Mouse (Mus musculus) liver, adult 2 months (tissue): ENCODE measurements around the gene Klrb1c. TPM values are rescaled to one million over a fixed set of nuclear protein-coding genes. Genes with fewer than 3 reads are reported as not detected.
"Not testable (repeated sequence)": the region's sequence is repeated elsewhere in the genome, so short reads cannot be mapped to it uniquely, and the experiment has no call there.

ENCODE experiments used
- DNase-seq: peaks from one replicate; pipeline ENCODE4 v3.0.0-alpha.2; 2011; ENCODE audit warnings: low read depth, low spot score; ENCODE audit errors: extremely low read depth
- H3K27ac ChIP-seq: fragments of 200-500 bp; replicated peaks from 2 replicates; pipeline ENCODE4 v1.5.1; 2012; ENCODE audit warnings: low read depth, mild to moderate bottlenecking, control low read depth, inconsistent platforms, low read length; ENCODE audit not compliant: insufficient read depth
- H3K27me3 ChIP-seq: fragments of 200-500 bp; 2 replicates; pipeline ENCODE4 v1.6.1; 2012; ENCODE audit warnings: mild to moderate bottlenecking, moderate library complexity, low read length, inconsistent platforms; ENCODE audit not compliant: control insufficient read depth, insufficient read depth
- H3K36me3 ChIP-seq: fragments of 200-500 bp; 2 replicates; pipeline ENCODE4 v1.6.1; 2012; ENCODE audit warnings: low read length, inconsistent platforms; ENCODE audit not compliant: control insufficient read depth, insufficient read depth
- H3K4me1 ChIP-seq: fragments of 200-500 bp; 2 replicates; pipeline ENCODE4 v1.6.1; 2011; ENCODE audit warnings: low read length; ENCODE audit not compliant: control insufficient read depth, insufficient read depth
- H3K4me3 ChIP-seq: fragments of 200-500 bp; 2 replicates; pipeline ENCODE4 v1.5.1; 2011; ENCODE audit warnings: low read depth, mild to moderate bottlenecking, control low read depth, low read length, moderate library complexity; ENCODE audit not compliant: insufficient read depth
- H3K79me2 ChIP-seq: fragments of 200-500 bp; 2 replicates; pipeline ENCODE4 v1.6.1; 2012; ENCODE audit warnings: inconsistent platforms, mild to moderate bottlenecking, low read length, moderate library complexity; ENCODE audit not compliant: control insufficient read depth, insufficient read depth
- H3K9ac ChIP-seq: fragments of 200-500 bp; 2 replicates; pipeline ENCODE4 v1.6.1; 2012; ENCODE audit warnings: low read depth, mild to moderate bottlenecking, control low read depth, inconsistent platforms, low read length
- CTCF ChIP-seq: fragments of 200-500 bp; IDR thresholded peaks from 2 replicates; pipeline ENCODE4 v1.5.1; 2011; ENCODE audit warnings: low read depth, low read length, control low read depth
- POLR2A ChIP-seq: fragments of 200-500 bp; IDR thresholded peaks from 2 replicates; pipeline ENCODE4 v1.6.1; 2011; ENCODE audit warnings: low read length, control low read depth; ENCODE audit not compliant: insufficient read depth; ENCODE audit errors: extremely low read depth
- WGBS: fragments of 180-500 bp; shearing (Covaris S2); methylation state at CpG from one replicate; pipeline ENCODE4 v1.1.7; 2018; 5-methylcytosine and 5-hydroxymethylcytosine counted together
- polyA plus RNA-seq: library from polyadenylated mRNA; depleted of rRNA; stranded (reverse); fragments of >200 nt; gene quantifications from 2 replicates; pipeline ENCODE4 v1.2.3, GENCODE M21; 2012
- total RNA-seq: library from RNA; depleted of rRNA; stranded (reverse); fragments of >200 nt; gene quantifications from 2 replicates; pipeline ENCODE4 v1.2.3, GENCODE M21; 2014

Klrb1c gene
- total and polyA plus RNA-seq, 2 experiments = 0.13 to 1.1 TPM

GRCm38 (mm10) chr6:128799896-128800270 lies 10.9 kb upstream of the Klrb1c start:
- H3K36me3 ChIP-seq = no peaks in the 10 kb centered on the region
- 22% methylated on average over 7 of the region's 7 CpGs for WGBS
- no peak overlapping the region for H3K27ac ChIP-seq
- H3K27me3 ChIP-seq = no peaks in the 10 kb centered on the region
- H3K4me3 ChIP-seq = no peak overlapping the region
- no peak overlapping the region for H3K9ac ChIP-seq
- no peak for TF ChIP-seq CTCF
- TF ChIP-seq POLR2A = no peak
- H3K4me1 ChIP-seq = peaks cover 2% of the 10 kb centered on the region; the same call in 1 of the 2 replicates
- no peaks in the 10 kb centered on the region for H3K79me2 ChIP-seq
- DNase-seq = no peak

GRCm38 (mm10) chr6:128799144-128799895 lies 10.3 kb upstream of the Klrb1c start:
- Histone ChIP-seq H3K27ac (peak overlapping the region; percentile 65), H3K9ac (peak overlapping the region; percentile 87), H3K4me3 (peak overlapping the region; percentile 90)
- H3K79me2 ChIP-seq, H3K4me1 ChIP-seq, H3K27me3 ChIP-seq, H3K36me3 ChIP-seq: not testable (repeated sequence)
- TF ChIP-seq CTCF = peak; percentile 63
- under 1% methylated on average over 49 of the region's 49 CpGs for WGBS
- peak; percentile 78 for DNase-seq

- Histone ChIP-seq H3K27ac (peak overlapping the region; percentile 62), H3K4me3 (peak overlapping the region; percentile 90), H3K9ac (peak overlapping the region; percentile 75)
- not testable (repeated sequence) for H3K27me3 ChIP-seq, H3K79me2 ChIP-seq, H3K4me1 ChIP-seq, H3K36me3 ChIP-seq
- WGBS = 2% methylated on average over 20 of the region's 20 CpGs
- DNase-seq = peak; percentile 77
Observed at GRCm38 (mm10) chr6:128798772-128799143, 9.7 kb upstream of the Klrb1c start.

GRCm38 (mm10) chr6:128797936-128798771 lies 9.1 kb upstream of the Klrb1c start:
- no peaks in the 10 kb centered on the region for H3K27me3 ChIP-seq
- DNase-seq = no peak
- no peak overlapping the region; the same call in 1 of the 2 replicates for H3K9ac ChIP-seq
- H3K79me2 ChIP-seq = no peaks in the 10 kb centered on the region
- peaks cover 2% of the 10 kb centered on the region; the same call in 1 of the 2 replicates for H3K4me1 ChIP-seq
- 30% methylated on average over 15 of the region's 15 CpGs for WGBS
- H3K27ac ChIP-seq = no peak overlapping the region
- no peaks in the 10 kb centered on the region for H3K36me3 ChIP-seq
- TF ChIP-seq POLR2A = no peak
- TF ChIP-seq CTCF = no peak
- H3K4me3 ChIP-seq = no peak overlapping the region

- 83% methylated on average over 12 of the region's 12 CpGs for WGBS
Observed at GRCm38 (mm10) chr6:128797185-128797905, 8.3 kb upstream of the Klrb1c start.

More at GRCm38 (mm10) chr6:128797185-128797905, 8.3 kb upstream of the Klrb1c start:
- no peaks in the 10 kb centered on the region for H3K79me2 ChIP-seq
- no peak for TF ChIP-seq POLR2A
- no peak for TF ChIP-seq CTCF
- H3K27me3 ChIP-seq = 0 out of 2 replicates have a peak, but pooled peaks cover 2% of the 10 kb centered on the region
- no peak for DNase-seq
- no peaks in the 10 kb centered on the region for H3K36me3 ChIP-seq
- H3K9ac ChIP-seq = no peak overlapping the region
- H3K27ac ChIP-seq = no peak overlapping the region
- no peak overlapping the region for H3K4me3 ChIP-seq
- peaks cover 2% of the 10 kb centered on the region; the same call in 1 of the 2 replicates for H3K4me1 ChIP-seq
